Mouse (Mus musculus) cortical plate, adult 2 months (tissue): ENCODE measurements around the gene Cadm3.

Experiments used
- CTCF ChIP-seq: fragments of 200-500 bp; IDR thresholded peaks from 2 replicates; pipeline ENCODE4 v1.5.1; 2011; ENCODE audit warnings: mild to moderate bottlenecking, control low read depth, low read length; ENCODE audit not compliant: insufficient read depth; ENCODE audit errors: extremely low read depth
- POLR2A ChIP-seq: fragments of 200-500 bp; IDR thresholded peaks from 2 replicates; pipeline ENCODE4 v1.6.1; 2011; ENCODE audit warnings: mild to moderate bottlenecking, low read length, control low read depth; ENCODE audit not compliant: insufficient read depth; ENCODE audit errors: extremely low read depth

DNA sequence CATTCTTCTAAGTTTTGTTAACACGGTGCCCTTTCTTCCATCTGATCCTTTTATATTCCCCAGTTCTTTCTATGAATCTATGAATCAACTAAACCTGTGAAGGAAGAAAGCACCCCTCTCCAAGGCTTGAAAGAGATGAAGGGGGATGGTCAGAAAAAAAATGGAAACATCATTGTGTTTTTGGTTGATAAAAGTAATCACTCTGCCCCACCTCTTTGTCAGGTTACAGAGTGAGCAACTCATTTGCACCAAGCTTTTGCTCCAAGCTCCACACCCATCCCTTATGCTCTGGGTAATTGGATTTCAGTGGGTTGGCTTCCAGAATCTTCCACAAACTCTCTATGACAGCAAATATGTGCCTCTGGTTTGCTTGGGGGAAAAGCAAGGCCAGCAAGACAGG is 42.1 kb downstream of the Cadm3 start:
- TF ChIP-seq CTCF, result no peak
- TF ChIP-seq POLR2A, result no peak
